Mouse (Mus musculus) heart, postnatal 36 days (tissue): Measurements from ENCODE around the gene Poll. TPM values are rescaled to one million over a fixed set of nuclear protein-coding genes. Genes with fewer than 3 reads are reported as not detected.
A peak's percentile ranks its signal among the peaks of the same experiment; 100 is the strongest.

ENCODE experiments used
- DNase-seq, 2 experiments: peaks; one replicate each; pipeline ENCODE4 v3.0.0; 2021 to 2022
- intact Hi-C: fragments of 180-260 bp; cut with DNase I; formaldehyde crosslinking; loops from one replicate; pipeline ENCODE4 v1.15.1; 2025
- total RNA-seq, 2 experiments: library from RNA; stranded (reverse); gene quantifications; 2 replicates each; pipeline ENCODE4 v1.2.3; 2021

Gene Poll
- total RNA-seq, 2 experiments from 2014 or later: 9.8 to 11.4 TPM

- no peak for DNase-seq
- intact Hi-C loops: loop anchor here (5.0 kb wide), 2 partner anchors 54 to 244 kb away; no protein-coding TSS in a partner anchor
Observed at GRCm38 (mm10) chr19:45540657-45541408, 19.5 kb downstream of the Poll start.

DNA sequence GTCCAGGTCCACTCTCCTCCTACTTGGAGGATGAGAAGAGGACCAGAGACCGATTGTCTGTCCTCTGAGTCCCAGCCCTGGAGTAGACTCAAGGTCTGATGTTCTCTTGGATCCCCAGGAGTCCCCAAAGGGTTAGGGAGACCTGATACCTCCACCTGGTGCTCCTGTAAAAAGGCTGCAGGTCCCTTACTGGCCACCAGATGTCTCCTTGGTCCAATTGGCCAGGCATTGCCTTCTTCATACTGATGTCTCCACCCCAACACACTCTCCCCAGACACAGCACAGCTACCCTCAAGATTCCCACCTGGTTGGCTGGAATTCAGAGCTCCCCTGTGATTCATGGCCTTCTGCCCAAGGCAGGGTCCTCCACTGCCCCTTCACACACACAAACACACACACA lies 22.8 kb downstream of the Poll start:
- DNase-seq: peak; percentile 35 to 64

DNA sequence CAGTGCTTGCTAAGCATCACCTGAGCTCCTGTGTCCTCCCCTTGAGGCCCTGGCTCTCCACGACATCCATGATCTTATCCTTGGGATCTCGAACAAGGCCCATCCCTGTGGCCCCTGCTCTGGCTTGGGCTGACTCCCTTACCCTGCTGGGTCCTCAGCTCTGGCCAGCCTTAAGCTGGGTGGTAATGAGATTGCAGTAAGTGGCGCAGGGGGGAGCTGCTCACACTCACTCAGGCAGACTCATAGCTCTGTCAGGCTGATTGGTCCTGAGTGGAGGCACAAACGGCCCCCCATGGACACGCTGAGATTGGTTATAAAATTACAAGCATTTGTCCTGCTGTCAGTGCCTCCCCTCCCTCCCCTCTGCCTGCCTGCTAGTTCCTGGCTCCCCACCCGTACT lies 24.4 kb downstream of the Poll start:
- DNase-seq: no peak
- intact Hi-C loops: no loop called here

More for the DNA sequence above, 22.8 kb downstream of the Poll start:
- intact Hi-C loops: no loop called here

- intact Hi-C loops: no loop called here
Observed at GRCm38 (mm10) chr19:45535214-45535735, 25.1 kb downstream of the Poll start.

DNA sequence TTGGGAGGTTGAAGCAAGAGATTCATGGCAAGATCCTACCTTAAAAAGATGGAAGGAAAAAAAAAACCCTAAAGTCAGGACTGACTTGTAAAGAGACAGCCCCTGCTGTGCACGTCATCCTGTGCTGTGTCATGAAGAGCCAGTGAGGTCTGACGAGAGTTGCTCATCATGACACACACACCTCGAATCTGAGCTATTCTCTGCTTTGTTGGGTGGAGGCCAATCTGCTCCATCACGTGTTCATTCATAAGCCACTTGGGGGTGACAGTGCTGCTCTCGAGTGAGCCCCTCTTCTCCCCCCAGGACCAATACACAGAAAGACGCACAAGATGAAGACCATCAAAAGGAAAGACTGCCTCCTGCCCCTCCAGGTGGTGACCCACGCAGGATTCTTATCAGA lies 26.7 kb downstream of the Poll start:
- DNase-seq: no peak
- intact Hi-C loops: no loop called here

More at GRCm38 (mm10) chr19:45535214-45535735, 25.1 kb downstream of the Poll start:
- DNase-seq: no peak

- intact Hi-C loops: no loop called here
- no peak for DNase-seq
Observed at GRCm38 (mm10) chr19:45531554-45531953, 28.8 kb downstream of the Poll start.

DNA sequence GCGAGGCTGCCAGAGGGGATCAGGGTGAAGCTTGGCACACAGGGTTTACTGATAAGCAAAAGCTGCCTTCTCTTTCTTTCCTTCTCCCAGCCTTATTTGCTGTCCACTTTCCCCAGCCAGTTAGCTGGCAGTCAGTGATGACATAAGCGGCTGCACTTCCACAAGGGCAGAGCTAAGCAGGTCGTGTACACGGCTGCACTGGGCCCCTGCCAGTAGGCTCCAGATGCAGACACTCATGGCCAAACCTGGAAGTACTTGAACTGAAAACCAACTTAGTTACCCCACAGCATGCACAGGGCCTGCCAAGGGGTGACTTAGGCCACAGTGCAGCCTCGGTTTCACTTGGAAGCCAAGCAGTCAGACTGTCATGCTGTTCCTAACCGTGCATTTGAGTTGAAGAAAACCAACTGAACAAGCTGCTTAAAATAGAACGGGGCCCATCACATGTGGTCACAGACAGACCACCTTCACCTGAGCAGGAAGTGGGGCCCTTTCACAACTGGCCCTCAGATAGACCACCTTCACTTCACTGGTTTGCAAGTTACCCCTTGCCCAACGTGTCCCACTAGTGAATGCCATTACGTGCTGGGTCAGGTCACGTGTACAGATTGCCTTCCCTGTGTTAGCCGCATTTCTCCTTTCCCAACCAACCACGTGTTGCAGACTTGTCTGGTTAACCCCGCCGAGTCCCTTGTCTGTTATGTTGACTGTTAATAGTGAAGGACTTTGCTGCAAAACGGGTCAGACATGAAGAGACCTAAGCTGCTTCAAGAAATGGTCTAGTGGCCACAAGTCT lies 29.9 kb downstream of the Poll start:
- DNase-seq: peak; percentile 35 to 38
- intact Hi-C loops: no loop called here

- no peak for DNase-seq
Observed at GRCm38 (mm10) chr19:45529294-45529693, 31.0 kb downstream of the Poll start.

DNA sequence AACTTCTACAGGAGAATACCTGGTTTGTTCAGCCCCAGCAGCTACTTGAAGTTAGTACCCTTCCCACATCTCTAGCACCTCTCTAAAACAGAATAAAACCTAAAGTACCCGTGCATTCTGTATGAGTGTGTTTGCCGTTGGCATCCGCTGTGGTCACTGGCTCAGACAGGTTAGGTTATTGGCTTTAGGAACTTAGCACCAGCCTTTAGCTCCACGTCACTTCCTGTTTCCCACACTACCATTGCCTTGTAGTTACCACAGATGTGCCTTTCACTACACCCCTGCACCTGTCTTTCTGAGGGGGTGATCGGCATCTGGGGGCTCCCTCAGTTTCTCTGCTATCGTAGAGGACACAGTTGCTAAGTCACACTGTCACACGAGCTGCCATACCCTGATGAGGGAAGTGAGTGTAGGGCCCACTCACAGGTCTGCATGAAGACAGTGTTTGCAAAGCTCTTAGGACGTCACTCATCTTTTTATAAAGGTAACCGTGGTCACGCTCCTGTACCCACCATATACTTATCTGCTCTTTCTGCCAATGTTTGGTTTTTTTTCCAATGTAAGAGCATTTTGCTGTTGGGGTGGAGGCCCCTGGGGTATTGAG lies 32.3 kb downstream of the Poll start:
- intact Hi-C loops: no loop called here
- DNase-seq: no peak

More at GRCm38 (mm10) chr19:45529294-45529693, 31.0 kb downstream of the Poll start:
- intact Hi-C loops: no loop called here

GRCm38 (mm10) chr19:45527382-45527781 lies 32.9 kb downstream of the Poll start:
- intact Hi-C loops: no loop called here
- no peak for DNase-seq

GRCm38 (mm10) chr19:45516264-45516663 lies 44.1 kb downstream of the Poll start:
- DNase-seq: no peak
- intact Hi-C loops: no loop called here

GRCm38 (mm10) chr19:45515341-45515740 lies 45.0 kb downstream of the Poll start:
- DNase-seq: no peak
- intact Hi-C loops: no loop called here

DNA sequence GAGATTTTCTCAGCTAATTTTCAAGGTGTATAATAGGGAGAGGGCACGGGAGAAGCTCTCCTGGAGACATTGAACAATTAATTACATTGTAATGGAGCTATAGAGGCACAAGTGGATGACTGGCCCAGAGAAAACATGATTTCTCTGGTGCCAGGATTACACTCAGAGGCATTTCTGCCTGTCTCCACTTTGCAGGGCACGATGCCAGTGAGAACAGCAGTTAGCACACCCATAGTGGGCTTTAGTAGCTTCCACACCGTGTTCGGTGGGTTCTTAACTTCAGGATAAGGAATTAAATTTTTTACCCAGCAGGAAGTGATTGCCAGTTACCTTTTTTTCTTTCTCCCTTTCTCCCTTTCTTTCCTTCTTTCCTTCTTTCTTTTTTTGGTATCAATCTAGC lies 48.9 kb downstream of the Poll start:
- intact Hi-C loops: no loop called here
- no peak for DNase-seq

DNA sequence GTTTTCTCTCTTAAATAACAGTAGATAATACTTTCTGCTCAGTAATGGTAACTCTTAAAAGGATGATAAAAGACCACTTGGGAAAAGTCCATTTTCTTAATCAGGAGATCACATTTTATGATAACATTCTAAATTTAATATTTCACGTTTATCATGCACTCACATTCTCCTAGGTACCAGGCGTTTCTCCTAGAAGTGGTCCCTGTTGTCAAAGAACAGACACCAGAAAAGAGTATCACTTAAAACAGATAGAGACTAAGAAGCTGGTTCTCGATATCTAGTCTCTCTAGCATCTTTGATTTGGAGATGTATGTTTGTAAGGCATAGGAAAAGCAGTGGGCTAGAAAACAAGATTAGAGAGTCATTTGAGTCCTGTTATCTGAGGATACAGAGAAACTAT lies 49.7 kb downstream of the Poll start:
- intact Hi-C loops: no loop called here
- no peak for DNase-seq

DNA sequence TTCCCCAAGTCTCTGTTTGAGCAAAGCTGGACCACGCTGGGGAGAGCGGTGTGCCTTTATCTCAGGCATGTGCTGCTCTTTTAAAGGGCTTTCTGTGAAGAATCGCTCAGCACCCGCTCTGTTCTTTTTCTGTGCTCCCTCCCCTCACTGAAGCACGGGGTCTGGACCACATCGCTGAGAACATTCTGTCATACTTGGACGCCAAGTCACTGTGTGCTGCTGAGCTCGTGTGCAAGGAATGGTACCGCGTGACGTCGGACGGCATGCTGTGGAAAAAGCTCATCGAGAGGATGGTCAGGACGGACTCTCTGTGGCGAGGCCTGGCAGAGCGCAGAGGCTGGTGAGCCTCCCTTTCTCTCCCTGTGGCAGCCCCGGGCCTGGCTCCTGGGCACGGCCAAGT lies 52.8 kb downstream of the Poll start:
- intact Hi-C loops: no loop called here
- DNase-seq: peak; percentile 38 to 54

DNA sequence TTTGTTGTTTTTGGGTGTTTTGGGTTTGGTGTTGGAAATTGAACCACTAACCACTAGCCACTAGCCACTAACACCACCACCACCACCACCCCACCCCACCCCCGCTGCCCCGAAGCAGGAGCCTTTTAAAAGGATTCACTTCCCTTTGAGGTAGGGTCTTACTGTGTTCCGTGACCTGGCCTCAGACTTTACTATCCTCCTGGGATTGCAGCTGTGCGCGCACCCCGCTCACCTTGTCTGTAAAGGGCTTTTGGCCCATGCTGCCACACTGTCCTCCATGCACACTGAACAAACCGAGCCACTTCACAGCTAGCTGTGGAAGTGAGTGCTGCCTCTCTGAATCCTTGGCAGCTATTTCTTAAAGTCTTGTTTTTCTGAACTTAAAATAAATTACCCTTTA lies 54.9 kb downstream of the Poll start:
- DNase-seq: no peak
- intact Hi-C loops: no loop called here

Other genes with a start within 250 kb of the Poll start
- gene Btrc, start 196.8 kb downstream of the Poll start, total RNA-seq: 10 to 100 TPM; 18.6 to 23.5 TPM
- gene Gm17018, start 84 bp upstream of the Poll start, total RNA-seq: 10 to 100 TPM; 17.6 to 21.5 TPM
- 10 to 100 TPM; 28.1 to 29.4 TPM for gene Fbxw4, start 99.8 kb upstream of the Poll start, total RNA-seq
- gene Fgf8, start 182.4 kb upstream of the Poll start, total RNA-seq: not detected
- gene Npm3, start 189.1 kb upstream of the Poll start, total RNA-seq: 10 to 100 TPM; 15.0 to 15.9 TPM
- 10 to 100 TPM; 74.5 to 76.1 TPM for gene Mgea5, start 223.3 kb upstream of the Poll start, total RNA-seq